Mouse (Mus musculus): ENCODE measurements at regions not wholly inside any gene's neighbourhood (a gene's known extent, or its start where the extent isn't known, plus 50 kb on each side); places are given as distances from the start of the nearest gene placed in this dataset.
A peak's percentile ranks its signal among the peaks of the same experiment; 100 is the strongest.
"Not testable (repeated sequence)": the region's sequence is repeated elsewhere in the genome, so short reads cannot be mapped to it uniquely, and the experiment has no call there.

DNA sequence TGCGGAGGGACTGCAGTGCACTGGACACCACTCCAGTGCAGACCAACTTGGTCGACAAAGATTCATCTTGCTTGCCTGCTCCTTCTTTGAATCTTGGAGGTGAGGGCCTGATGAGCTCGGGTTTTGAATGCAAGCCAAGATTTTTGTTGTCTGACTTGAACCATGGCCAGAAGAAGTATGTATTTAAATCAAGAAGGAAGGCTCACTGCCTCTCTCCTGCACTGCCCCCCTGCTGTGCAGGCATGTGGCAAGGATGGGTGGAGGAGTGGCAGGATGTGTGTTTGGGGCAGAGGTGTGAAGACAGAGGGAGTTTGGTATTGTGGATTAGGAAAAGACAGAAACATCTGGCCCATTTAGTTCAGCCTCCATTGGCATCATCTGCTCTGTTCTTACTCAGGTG, 179.1 kb downstream of the Opa1 start:
- Histone ChIP-seq H3K27me3 (ENCODE audit: control insufficient read depth, insufficient read depth, low read length) (peaks cover 2% of the 10 kb centered on the region), H3K9me3 (ENCODE audit: control insufficient read depth, low read length) (no peaks in the 10 kb centered on the region), H3K9ac (ENCODE audit: low read depth, low read length) (no peak overlapping the region), H3K4me3 (ENCODE audit: low read depth, low read length) (no peak overlapping the region), H3K4me1 (replicated peaks; ENCODE audit: control insufficient read depth, insufficient read depth, low read length) (no peaks in the 10 kb centered on the region), H3K36me3 (ENCODE audit: control insufficient read depth, insufficient read depth, low read length) (no peaks in the 10 kb centered on the region), H3K4me2 (replicated peaks; ENCODE audit: low read depth, low read length) (no peak overlapping the region), H3K27ac (ENCODE audit: low read depth, low read length) (no peak overlapping the region)
- DNase-seq (ENCODE audit: low spot score) (no peak), ATAC-seq (ENCODE audit: low FRiP score) (no peak)
- 76% methylated on average over 3 of the region's 3 CpGs for WGBS

DNA sequence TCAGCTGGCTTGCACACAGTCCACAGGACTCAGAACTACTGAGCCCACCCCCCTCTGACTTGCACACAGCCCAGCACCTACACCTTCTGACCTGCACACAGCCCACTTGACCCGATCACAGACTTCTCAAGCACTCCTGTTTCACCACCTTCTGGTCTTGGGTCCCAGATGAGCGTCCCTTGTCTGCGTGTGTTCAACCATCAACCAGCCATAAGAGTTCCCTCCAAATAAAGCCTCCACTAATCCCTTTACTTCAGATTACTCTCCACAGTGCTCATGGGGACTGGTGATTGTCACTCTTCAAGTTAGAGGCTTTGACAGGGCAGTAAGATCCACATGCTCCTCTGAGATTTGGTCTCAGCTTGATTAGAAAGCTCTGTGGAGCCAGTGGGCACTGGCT, 180.3 kb downstream of the Opa1 start:
- DNase-seq (ENCODE audit: low spot score) (no peak), ATAC-seq (ENCODE audit: low FRiP score) (no peak)
- Histone ChIP-seq H3K36me3 (ENCODE audit: control insufficient read depth, insufficient read depth, low read length) (no peaks in the 10 kb centered on the region), H3K4me1 (replicated peaks; ENCODE audit: control insufficient read depth, insufficient read depth, low read length) (no peaks in the 10 kb centered on the region), H3K9me3 (ENCODE audit: control insufficient read depth, low read length) (no peaks in the 10 kb centered on the region), H3K9ac (ENCODE audit: low read depth, low read length) (no peak overlapping the region), H3K4me2 (replicated peaks; ENCODE audit: low read depth, low read length) (no peak overlapping the region), H3K27me3 (ENCODE audit: control insufficient read depth, insufficient read depth, low read length) (peaks cover 1% of the 10 kb centered on the region), H3K4me3 (ENCODE audit: low read depth, low read length) (no peak overlapping the region), H3K27ac (ENCODE audit: low read depth, low read length) (no peak overlapping the region)
- 81% methylated on average over 3 of the region's 3 CpGs for WGBS

- H3K4me1 ChIP-seq (replicated peaks; ENCODE audit: control insufficient read depth, insufficient read depth, low read length), result no peaks in the 10 kb centered on the region
- WGBS, result 91% methylated on average over 4 of the region's 4 CpGs
- H3K9ac ChIP-seq (ENCODE audit: low read depth, low read length), result no peak overlapping the region
- DNase-seq (ENCODE audit: low spot score), result no peak
- H3K27me3 ChIP-seq (ENCODE audit: control insufficient read depth, insufficient read depth, low read length), result no peaks in the 10 kb centered on the region; the same call in 1 of the 2 replicates
- H3K4me3 ChIP-seq (ENCODE audit: low read depth, low read length), result no peak overlapping the region
- no peak overlapping the region for H3K4me2 ChIP-seq (replicated peaks; ENCODE audit: low read depth, low read length)
- H3K9me3 ChIP-seq (ENCODE audit: control insufficient read depth, low read length), result no peaks in the 10 kb centered on the region
- no peaks in the 10 kb centered on the region for H3K36me3 ChIP-seq (ENCODE audit: control insufficient read depth, insufficient read depth, low read length)
- ATAC-seq (ENCODE audit: low FRiP score), result no peak
- H3K27ac ChIP-seq (ENCODE audit: low read depth, low read length), result no peak overlapping the region
Observed at GRCm38 (mm10) chr16:29760627-29761026, 181.5 kb downstream of the Opa1 start.

GRCm38 (mm10) chr16:29761779-29762277, 182.7 kb downstream of the Opa1 start:
- no peak overlapping the region for H3K4me3 ChIP-seq (ENCODE audit: low read depth, low read length)
- no peaks in the 10 kb centered on the region for H3K9me3 ChIP-seq (ENCODE audit: control insufficient read depth, low read length)
- 35% methylated on average over 6 of the region's 6 CpGs for WGBS
- H3K4me1 ChIP-seq (replicated peaks; ENCODE audit: control insufficient read depth, insufficient read depth, low read length), result no peaks in the 10 kb centered on the region
- H3K27ac ChIP-seq (ENCODE audit: low read depth, low read length), result no peak overlapping the region
- no peaks in the 10 kb centered on the region for H3K36me3 ChIP-seq (ENCODE audit: control insufficient read depth, insufficient read depth, low read length)
- H3K27me3 ChIP-seq (ENCODE audit: control insufficient read depth, insufficient read depth, low read length), result no peaks in the 10 kb centered on the region; the same call in 1 of the 2 replicates
- H3K4me2 ChIP-seq (replicated peaks; ENCODE audit: low read depth, low read length), result no peak overlapping the region
- DNase-seq (ENCODE audit: low spot score) (no peak), ATAC-seq (ENCODE audit: low FRiP score) (no peak)
- H3K9ac ChIP-seq (ENCODE audit: low read depth, low read length), result no peak overlapping the region

GRCm38 (mm10) chr16:29764376-29764775, 185.2 kb downstream of the Opa1 start:
- H3K9me3 ChIP-seq (ENCODE audit: control insufficient read depth, low read length), result no peaks in the 10 kb centered on the region
- H3K9ac ChIP-seq (ENCODE audit: low read depth, low read length), result no peak overlapping the region
- H3K4me2 ChIP-seq (replicated peaks; ENCODE audit: low read depth, low read length), result no peak overlapping the region
- no peaks in the 10 kb centered on the region for H3K36me3 ChIP-seq (ENCODE audit: control insufficient read depth, insufficient read depth, low read length)
- ATAC-seq (ENCODE audit: low FRiP score), result no peak
- DNase-seq (ENCODE audit: low spot score), result no peak
- no peaks in the 10 kb centered on the region; the same call in 1 of the 2 replicates for H3K27me3 ChIP-seq (ENCODE audit: control insufficient read depth, insufficient read depth, low read length)
- no peaks in the 10 kb centered on the region for H3K4me1 ChIP-seq (replicated peaks; ENCODE audit: control insufficient read depth, insufficient read depth, low read length)
- no peak overlapping the region for H3K4me3 ChIP-seq (ENCODE audit: low read depth, low read length)
- 91% methylated on average over 1 of the region's 1 CpGs for WGBS
- H3K27ac ChIP-seq (ENCODE audit: low read depth, low read length), result no peak overlapping the region

DNA sequence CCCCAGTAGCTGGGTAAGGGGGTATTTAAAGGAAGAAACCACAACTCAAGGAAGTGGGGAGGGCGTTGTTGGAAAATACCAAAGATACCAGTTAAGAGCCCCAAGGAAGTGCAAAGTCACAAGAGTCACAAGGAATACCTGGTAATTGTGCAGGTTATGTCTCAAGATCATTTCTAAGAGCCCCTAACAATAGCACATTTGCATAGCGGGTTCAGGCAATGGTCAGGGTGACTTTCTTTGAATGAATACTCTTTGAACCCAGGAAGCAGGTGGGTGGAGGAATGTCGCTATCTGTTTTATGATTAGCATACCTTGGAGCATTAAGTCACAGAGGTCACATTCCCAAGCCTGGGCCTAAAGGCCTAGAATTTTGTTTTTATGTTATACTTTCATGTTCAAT, 186.7 kb downstream of the Opa1 start:
- not testable (repeated sequence) for ATAC-seq (ENCODE audit: low FRiP score); DNase-seq (ENCODE audit: low spot score); H3K4me2 ChIP-seq (replicated peaks; ENCODE audit: low read depth, low read length); H3K9ac ChIP-seq (ENCODE audit: low read depth, low read length); H3K27me3 ChIP-seq (ENCODE audit: control insufficient read depth, insufficient read depth, low read length); H3K4me3 ChIP-seq (ENCODE audit: low read depth, low read length); H3K9me3 ChIP-seq (ENCODE audit: control insufficient read depth, low read length); H3K4me1 ChIP-seq (replicated peaks; ENCODE audit: control insufficient read depth, insufficient read depth, low read length); H3K27ac ChIP-seq (ENCODE audit: low read depth, low read length); H3K36me3 ChIP-seq (ENCODE audit: control insufficient read depth, insufficient read depth, low read length)
- 97% methylated on average over 3 of the region's 3 CpGs for WGBS

GRCm38 (mm10) chr16:29771320-29771719, 192.2 kb downstream of the Opa1 start:
- Histone ChIP-seq H3K4me2 (replicated peaks; ENCODE audit: low read depth, low read length) (no peak overlapping the region), H3K9ac (ENCODE audit: low read depth, low read length) (no peak overlapping the region), H3K27ac (ENCODE audit: low read depth, low read length) (no peak overlapping the region), H3K27me3 (ENCODE audit: control insufficient read depth, insufficient read depth, low read length) (0 out of 2 replicates have a peak, but pooled peaks cover 2% of the 10 kb centered on the region), H3K4me1 (replicated peaks; ENCODE audit: control insufficient read depth, insufficient read depth, low read length) (no peaks in the 10 kb centered on the region), H3K36me3 (ENCODE audit: control insufficient read depth, insufficient read depth, low read length) (no peaks in the 10 kb centered on the region), H3K4me3 (ENCODE audit: low read depth, low read length) (no peak overlapping the region), H3K9me3 (ENCODE audit: control insufficient read depth, low read length) (no peaks in the 10 kb centered on the region)
- WGBS, result 47% methylated on average over 4 of the region's 4 CpGs
- no peak for DNase-seq (ENCODE audit: low spot score)
- 0 out of 2 replicates have a peak, but pooled peaks have one; percentile 25 for ATAC-seq (ENCODE audit: low FRiP score)

- no peak overlapping the region for H3K9ac ChIP-seq (ENCODE audit: low read depth, low read length)
- ATAC-seq (ENCODE audit: low FRiP score) (peak; percentile 10; the same call in 1 of the 2 replicates), DNase-seq (ENCODE audit: low spot score) (peak; percentile 53)
- no peak overlapping the region for H3K4me3 ChIP-seq (ENCODE audit: low read depth, low read length)
- no peaks in the 10 kb centered on the region for H3K4me1 ChIP-seq (replicated peaks; ENCODE audit: control insufficient read depth, insufficient read depth, low read length)
- no peak overlapping the region for H3K4me2 ChIP-seq (replicated peaks; ENCODE audit: low read depth, low read length)
- no peaks in the 10 kb centered on the region for H3K36me3 ChIP-seq (ENCODE audit: control insufficient read depth, insufficient read depth, low read length)
- 0 out of 2 replicates have a peak, but pooled peaks cover 2% of the 10 kb centered on the region for H3K27me3 ChIP-seq (ENCODE audit: control insufficient read depth, insufficient read depth, low read length)
- no peaks in the 10 kb centered on the region for H3K9me3 ChIP-seq (ENCODE audit: control insufficient read depth, low read length)
- H3K27ac ChIP-seq (ENCODE audit: low read depth, low read length), result no peak overlapping the region
- WGBS, result 19% methylated on average over 13 of the region's 13 CpGs
Observed at GRCm38 (mm10) chr16:29771728-29772608, 192.8 kb downstream of the Opa1 start.

GRCm38 (mm10) chr16:29772609-29772988, 193.5 kb downstream of the Opa1 start:
- no peaks in the 10 kb centered on the region for H3K36me3 ChIP-seq (ENCODE audit: control insufficient read depth, insufficient read depth, low read length)
- no peak for DNase-seq (ENCODE audit: low spot score)
- no peak overlapping the region for H3K27ac ChIP-seq (ENCODE audit: low read depth, low read length)
- no peak overlapping the region for H3K4me3 ChIP-seq (ENCODE audit: low read depth, low read length)
- no peak overlapping the region for H3K4me2 ChIP-seq (replicated peaks; ENCODE audit: low read depth, low read length)
- H3K27me3 ChIP-seq (ENCODE audit: control insufficient read depth, insufficient read depth, low read length), result 0 out of 2 replicates have a peak, but pooled peaks cover 2% of the 10 kb centered on the region
- H3K9me3 ChIP-seq (ENCODE audit: control insufficient read depth, low read length), result no peaks in the 10 kb centered on the region
- H3K4me1 ChIP-seq (replicated peaks; ENCODE audit: control insufficient read depth, insufficient read depth, low read length), result no peaks in the 10 kb centered on the region
- no peak overlapping the region for H3K9ac ChIP-seq (ENCODE audit: low read depth, low read length)
- WGBS, result 60% methylated on average over 12 of the region's 12 CpGs
- no peak for ATAC-seq (ENCODE audit: low FRiP score)
